Mouse (Mus musculus) olfactory bulb, adult 2 months (tissue): Measurements from ENCODE around the gene Eva1a. TPM values are rescaled to one million over a fixed set of nuclear protein-coding genes. Genes with fewer than 3 reads are reported as not detected.

ENCODE experiments used
- H3K27ac ChIP-seq: fragments of 200-500 bp; 2 replicates; pipeline ENCODE4 v1.5.1; 2012; ENCODE audit warnings: low read depth, low read length; ENCODE audit not compliant: insufficient read depth
- H3K4me1 ChIP-seq: fragments of 200-500 bp; 2 replicates; pipeline ENCODE4 v1.6.1; 2012; ENCODE audit warnings: low read length; ENCODE audit not compliant: control insufficient read depth, insufficient read depth
- H3K4me3 ChIP-seq: fragments of 200-500 bp; 2 replicates; pipeline ENCODE4 v1.5.1; 2012; ENCODE audit warnings: mild to moderate bottlenecking, low read depth, low read length, moderate library complexity; ENCODE audit not compliant: insufficient read depth
- CTCF ChIP-seq: fragments of 200-500 bp; IDR thresholded peaks from 2 replicates; pipeline ENCODE4 v1.5.1; 2012; ENCODE audit warnings: low read depth, mild to moderate bottlenecking, low read length, moderate library complexity; ENCODE audit not compliant: insufficient read depth
- POLR2A ChIP-seq: fragments of 200-500 bp; IDR thresholded peaks from 2 replicates; pipeline ENCODE4 v1.6.1; 2012; ENCODE audit warnings: mild to moderate bottlenecking, low read depth, low read length, moderate library complexity; ENCODE audit not compliant: insufficient read depth
- WGBS: fragments of 180-500 bp; shearing (Covaris S2); methylation state at CpG from one replicate; pipeline ENCODE4 v1.1.7; 2018; 5-methylcytosine and 5-hydroxymethylcytosine counted together
- polyA plus RNA-seq: library from polyadenylated mRNA; stranded (reverse); fragments of >200 nt; gene quantifications from 2 replicates; pipeline ENCODE4 v1.2.4, GENCODE M21; 2012; ENCODE audit warnings: low replicate concordance; ENCODE audit not compliant: missing spikeins, insufficient read depth, insufficient read length

Eva1a gene
- polyA plus RNA-seq, 1 experiment, result not detected

GRCm38 (mm10) chr6:82052726-82053118 is 11.9 kb downstream of the Eva1a start:
- Histone ChIP-seq H3K27ac (no peak overlapping the region), H3K4me1 (no peaks in the 10 kb centered on the region; the same call in 1 of the 2 replicates), H3K4me3 (no peak overlapping the region)
- TF ChIP-seq POLR2A (no peak), CTCF (no peak)
- 62% methylated on average over 2 of the region's 2 CpGs for WGBS

- H3K27ac ChIP-seq, result no peak overlapping the region
- H3K4me1 ChIP-seq, result no peaks in the 10 kb centered on the region; the same call in 1 of the 2 replicates
- 83% methylated on average over 7 of the region's 7 CpGs for WGBS
- H3K4me3 ChIP-seq, result no peak overlapping the region
- TF ChIP-seq POLR2A (no peak), CTCF (no peak)
Observed at GRCm38 (mm10) chr6:82054854-82055253, 14.0 kb downstream of the Eva1a start.

GRCm38 (mm10) chr6:82059896-82060295 is 19.1 kb downstream of the Eva1a start:
- no peak overlapping the region for H3K4me3 ChIP-seq
- no peaks in the 10 kb centered on the region for H3K4me1 ChIP-seq
- WGBS, result 36% methylated on average over 7 of the region's 7 CpGs
- no peak overlapping the region for H3K27ac ChIP-seq
- TF ChIP-seq POLR2A (no peak), CTCF (no peak)

- no peak overlapping the region for H3K4me3 ChIP-seq
- no peak for TF ChIP-seq POLR2A
- no peak for TF ChIP-seq CTCF
- no peaks in the 10 kb centered on the region for H3K4me1 ChIP-seq
- WGBS, result 87% methylated on average over 5 of the region's 5 CpGs
- no peak overlapping the region for H3K27ac ChIP-seq
Observed at GRCm38 (mm10) chr6:82065230-82065629, 24.4 kb downstream of the Eva1a start.

- no peak for TF ChIP-seq CTCF
- no peak for TF ChIP-seq POLR2A
- Histone ChIP-seq H3K27ac (no peak overlapping the region), H3K4me1 (no peaks in the 10 kb centered on the region), H3K4me3 (no peak overlapping the region)
- WGBS, result 92% methylated on average over 8 of the region's 8 CpGs
Observed at GRCm38 (mm10) chr6:82066515-82067081, 25.8 kb downstream of the Eva1a start.

GRCm38 (mm10) chr6:82070459-82070858 is 29.6 kb downstream of the Eva1a start:
- H3K27ac ChIP-seq, result no peak overlapping the region
- 86% methylated on average over 6 of the region's 6 CpGs for WGBS
- no peaks in the 10 kb centered on the region for H3K4me1 ChIP-seq
- H3K4me3 ChIP-seq, result no peak overlapping the region
- no peak for TF ChIP-seq CTCF
- no peak for TF ChIP-seq POLR2A

GRCm38 (mm10) chr6:82073011-82073410 is 32.2 kb downstream of the Eva1a start:
- no peak overlapping the region for H3K4me3 ChIP-seq
- H3K4me1 ChIP-seq, result no peaks in the 10 kb centered on the region
- TF ChIP-seq POLR2A (no peak), CTCF (no peak)
- WGBS, result 96% methylated on average over 2 of the region's 2 CpGs
- no peak overlapping the region for H3K27ac ChIP-seq

GRCm38 (mm10) chr6:82073567-82073966 is 32.7 kb downstream of the Eva1a start:
- 92% methylated on average over 3 of the region's 3 CpGs for WGBS
- TF ChIP-seq POLR2A (no peak), CTCF (no peak)
- Histone ChIP-seq H3K4me1 (no peaks in the 10 kb centered on the region), H3K27ac (no peak overlapping the region), H3K4me3 (no peak overlapping the region)

GRCm38 (mm10) chr6:82076364-82076763 is 35.5 kb downstream of the Eva1a start:
- Histone ChIP-seq H3K4me3 (no peak overlapping the region), H3K27ac (no peak overlapping the region), H3K4me1 (no peaks in the 10 kb centered on the region)
- 77% methylated on average over 4 of the region's 4 CpGs for WGBS
- TF ChIP-seq POLR2A (no peak), CTCF (no peak)

- 70% methylated on average over 4 of the region's 4 CpGs for WGBS
- no peak for TF ChIP-seq POLR2A
- H3K4me3 ChIP-seq, result no peak overlapping the region
Observed at GRCm38 (mm10) chr6:82078875-82079274, 38.0 kb downstream of the Eva1a start.

More at GRCm38 (mm10) chr6:82078875-82079274, 38.0 kb downstream of the Eva1a start:
- no peak overlapping the region for H3K27ac ChIP-seq
- H3K4me1 ChIP-seq, result no peaks in the 10 kb centered on the region
